Mouse (Mus musculus): ENCODE data around the gene Sub1. TPM values are rescaled to one million over a fixed set of nuclear protein-coding genes. Genes with fewer than 3 reads are reported as not detected.

Sub1 gene
- total and polyA plus RNA-seq, 2 experiments from 2014 or later: 86.7 to 585 TPM

DNA sequence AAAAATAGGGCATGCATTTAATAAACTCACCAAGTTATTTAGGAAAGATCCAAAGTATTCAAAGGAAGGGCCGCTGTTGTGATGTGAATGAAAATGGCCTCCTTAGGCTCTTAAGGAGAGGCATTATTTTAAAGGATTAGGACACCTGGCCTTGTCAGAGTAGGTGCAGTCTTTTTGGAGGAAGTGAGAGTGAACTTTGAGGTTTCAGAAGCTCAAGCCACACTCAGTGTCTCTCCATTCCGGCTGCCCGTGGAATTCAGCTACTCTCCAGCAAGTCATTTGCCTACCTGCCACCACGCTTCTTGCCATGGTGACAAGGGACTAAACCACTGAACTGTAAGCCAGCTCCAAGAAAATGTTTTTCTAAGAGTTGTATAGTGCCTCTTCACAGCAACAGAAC, 8.2 kb downstream of the Sub1 start:
- Histone ChIP-seq H3K4me1 (ENCODE audit: insufficient read depth, low read length) (no peaks in the 10 kb centered on the region), H3K9ac (replicated peaks; ENCODE audit: low read length) (no peak overlapping the region), H3K27me3 (ENCODE audit: insufficient read depth, low read length) (no peaks in the 10 kb centered on the region), H3K9me3 (ENCODE audit: low read length) (no peaks in the 10 kb centered on the region), H3K36me3 (ENCODE audit: insufficient read depth, low read length) (peaks cover 58% of the 10 kb centered on the region), H3K27ac (no peak overlapping the region), H3K4me3 (ENCODE audit: low read length) (no peak overlapping the region), H3K4me2 (ENCODE audit: low read depth, low read length) (no peak overlapping the region)
- ATAC-seq (no peak), DNase-seq (ENCODE audit: low spot score) (no peak)
- no peak for TF ChIP-seq CTCF (IDR thresholded peaks at IDR 0.05; ENCODE audit: low read depth)
- WGBS: 94% methylated on average over 4 of the region's 4 CpGs

DNA sequence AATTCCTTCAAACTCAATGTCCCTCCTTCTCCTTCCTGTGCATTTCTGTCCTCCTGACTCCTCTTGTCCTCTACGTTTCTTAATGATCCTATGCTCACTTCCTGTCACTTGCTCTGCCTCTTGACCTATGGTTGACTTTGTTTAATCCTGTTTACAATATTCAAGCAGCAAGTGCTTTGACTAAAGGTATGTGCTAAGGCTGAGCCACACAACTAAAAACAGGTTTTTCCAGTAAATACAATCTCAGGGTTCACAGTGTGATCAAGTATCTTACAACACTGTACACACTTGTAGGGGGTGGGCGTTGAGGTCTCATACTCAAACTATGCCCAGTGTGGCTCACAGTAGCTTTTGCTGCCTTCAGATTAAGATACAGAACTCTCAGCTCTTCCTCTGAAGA, 8.9 kb downstream of the Sub1 start:
- H3K36me3 ChIP-seq (ENCODE audit: insufficient read depth, low read length): peaks cover 54% of the 10 kb centered on the region
- ATAC-seq (no peak), DNase-seq (ENCODE audit: low spot score) (no peak)
- 78% methylated on average over 2 of the region's 2 CpGs for WGBS
- no peak overlapping the region for H3K9ac ChIP-seq (replicated peaks; ENCODE audit: low read length)
- H3K27me3 ChIP-seq (ENCODE audit: insufficient read depth, low read length): no peaks in the 10 kb centered on the region
- no peaks in the 10 kb centered on the region for H3K4me1 ChIP-seq (ENCODE audit: insufficient read depth, low read length)
- TF ChIP-seq CTCF (IDR thresholded peaks at IDR 0.05; ENCODE audit: low read depth): no peak
- H3K4me2 ChIP-seq (ENCODE audit: low read depth, low read length): no peak overlapping the region
- no peak overlapping the region for H3K4me3 ChIP-seq (ENCODE audit: low read length)
- no peaks in the 10 kb centered on the region for H3K9me3 ChIP-seq (ENCODE audit: low read length)
- H3K27ac ChIP-seq: no peak overlapping the region

- Histone ChIP-seq H3K9me3 (ENCODE audit: low read length) (no peaks in the 10 kb centered on the region), H3K36me3 (ENCODE audit: insufficient read depth, low read length) (peaks cover 26% of the 10 kb centered on the region), H3K4me2 (ENCODE audit: low read depth, low read length) (no peak overlapping the region), H3K4me1 (ENCODE audit: insufficient read depth, low read length) (no peaks in the 10 kb centered on the region), H3K9ac (replicated peaks; ENCODE audit: low read length) (no peak overlapping the region), H3K27ac (no peak overlapping the region), H3K4me3 (ENCODE audit: low read length) (no peak overlapping the region), H3K27me3 (ENCODE audit: insufficient read depth, low read length) (no peaks in the 10 kb centered on the region)
- ATAC-seq (no peak), DNase-seq (ENCODE audit: low spot score) (no peak)
- no peak for TF ChIP-seq CTCF (IDR thresholded peaks at IDR 0.05; ENCODE audit: low read depth)
- 63% methylated on average over 2 of the region's 2 CpGs for WGBS
Observed at GRCm38 (mm10) chr15:11981985-11982384, 14.8 kb downstream of the Sub1 start.

- ATAC-seq: no peak
- no peak overlapping the region for H3K9ac ChIP-seq (replicated peaks; ENCODE audit: low read length)
- no peak overlapping the region for H3K27ac ChIP-seq
- H3K4me1 ChIP-seq (ENCODE audit: insufficient read depth, low read length): no peaks in the 10 kb centered on the region
- no peak for DNase-seq (ENCODE audit: low spot score)
- no peak overlapping the region for H3K4me3 ChIP-seq (ENCODE audit: low read length)
- no peak for TF ChIP-seq CTCF (IDR thresholded peaks at IDR 0.05; ENCODE audit: low read depth)
- no peak overlapping the region for H3K4me2 ChIP-seq (ENCODE audit: low read depth, low read length)
- no peaks in the 10 kb centered on the region for H3K9me3 ChIP-seq (ENCODE audit: low read length)
- no peaks in the 10 kb centered on the region for H3K27me3 ChIP-seq (ENCODE audit: insufficient read depth, low read length)
- H3K36me3 ChIP-seq (ENCODE audit: insufficient read depth, low read length): peaks cover 24% of the 10 kb centered on the region
- WGBS: 88% methylated on average over 8 of the region's 8 CpGs
Observed at GRCm38 (mm10) chr15:11981501-11981900, 15.3 kb downstream of the Sub1 start.

GRCm38 (mm10) chr15:11978175-11978574, 18.6 kb downstream of the Sub1 start:
- no peaks in the 10 kb centered on the region for H3K4me1 ChIP-seq (ENCODE audit: insufficient read depth, low read length)
- peaks cover 8% of the 10 kb centered on the region; the same call in 1 of the 2 replicates for H3K36me3 ChIP-seq (ENCODE audit: insufficient read depth, low read length)
- 82% methylated on average over 2 of the region's 2 CpGs for WGBS
- no peak overlapping the region for H3K9ac ChIP-seq (replicated peaks; ENCODE audit: low read length)
- no peak overlapping the region for H3K4me3 ChIP-seq (ENCODE audit: low read length)
- no peaks in the 10 kb centered on the region for H3K9me3 ChIP-seq (ENCODE audit: low read length)
- ATAC-seq (no peak), DNase-seq (ENCODE audit: low spot score) (no peak)
- no peak for TF ChIP-seq CTCF (IDR thresholded peaks at IDR 0.05; ENCODE audit: low read depth)
- H3K27ac ChIP-seq: no peak overlapping the region
- no peaks in the 10 kb centered on the region for H3K27me3 ChIP-seq (ENCODE audit: insufficient read depth, low read length)
- no peak overlapping the region for H3K4me2 ChIP-seq (ENCODE audit: low read depth, low read length)

DNA sequence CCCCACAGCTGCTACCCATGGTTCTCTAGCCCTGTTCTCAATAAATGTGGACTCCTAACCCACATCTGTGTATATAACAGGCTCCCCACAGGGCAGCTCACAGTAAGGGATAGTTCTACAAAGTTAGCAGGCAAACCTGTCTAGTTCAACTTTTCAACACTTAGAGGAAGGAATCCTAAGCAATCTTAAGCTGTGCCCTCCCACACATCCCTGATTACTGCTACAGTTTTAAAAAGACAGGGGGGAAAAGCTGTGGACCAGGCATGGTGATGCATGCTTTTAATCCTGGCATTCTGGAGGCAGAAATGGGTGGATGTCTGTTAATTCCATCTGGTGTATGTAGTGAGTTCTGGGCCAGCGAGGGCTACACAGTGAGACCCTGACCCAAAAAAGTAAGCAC, 19.7 kb downstream of the Sub1 start:
- Histone ChIP-seq H3K4me1 (ENCODE audit: insufficient read depth, low read length) (no peaks in the 10 kb centered on the region), H3K27me3 (ENCODE audit: insufficient read depth, low read length) (no peaks in the 10 kb centered on the region), H3K4me2 (ENCODE audit: low read depth, low read length) (no peak overlapping the region), H3K27ac (no peak overlapping the region), H3K9me3 (ENCODE audit: low read length) (no peaks in the 10 kb centered on the region), H3K4me3 (ENCODE audit: low read length) (no peak overlapping the region), H3K36me3 (ENCODE audit: insufficient read depth, low read length) (peaks cover 8% of the 10 kb centered on the region; the same call in 1 of the 2 replicates), H3K9ac (replicated peaks; ENCODE audit: low read length) (no peak overlapping the region)
- ATAC-seq (no peak), DNase-seq (ENCODE audit: low spot score) (no peak)
- TF ChIP-seq CTCF (IDR thresholded peaks at IDR 0.05; ENCODE audit: low read depth): no peak
- WGBS: 93% methylated on average over 1 of the region's 1 CpGs

DNA sequence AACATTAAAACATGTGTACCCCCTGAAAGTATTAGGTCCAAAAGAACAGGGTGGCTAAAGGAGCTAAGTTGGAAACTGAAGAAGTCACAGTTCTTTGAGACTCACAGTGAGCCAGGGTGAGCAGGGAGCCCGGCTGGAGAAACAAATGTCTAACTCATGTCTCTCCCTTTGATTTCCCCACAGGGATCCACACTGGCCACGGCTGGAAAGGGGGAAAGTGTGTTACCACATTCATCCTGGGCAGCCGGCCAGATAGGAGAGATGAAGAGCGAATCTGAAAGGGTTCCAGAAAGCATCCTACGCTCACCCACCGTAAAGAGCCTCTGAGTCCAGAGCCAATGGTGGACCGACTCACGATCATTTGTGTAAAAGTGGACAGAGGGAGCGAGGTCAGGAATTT, 20.9 kb downstream of the Sub1 start:
- Histone ChIP-seq H3K9ac (replicated peaks; ENCODE audit: low read length) (no peak overlapping the region), H3K4me2 (ENCODE audit: low read depth, low read length) (no peak overlapping the region), H3K4me3 (ENCODE audit: low read length) (no peak overlapping the region), H3K27me3 (ENCODE audit: insufficient read depth, low read length) (no peaks in the 10 kb centered on the region), H3K9me3 (ENCODE audit: low read length) (no peaks in the 10 kb centered on the region), H3K4me1 (ENCODE audit: insufficient read depth, low read length) (no peaks in the 10 kb centered on the region), H3K36me3 (ENCODE audit: insufficient read depth, low read length) (peaks cover 5% of the 10 kb centered on the region; the same call in 1 of the 2 replicates), H3K27ac (no peak overlapping the region)
- ATAC-seq: no peak
- no peak for TF ChIP-seq CTCF (IDR thresholded peaks at IDR 0.05; ENCODE audit: low read depth)
- WGBS: 52% methylated on average over 9 of the region's 9 CpGs
- peak; percentile 32 for DNase-seq (ENCODE audit: low spot score)
